Mouse (Mus musculus): ENCODE results near the gene Eif3i. TPM values are rescaled to one million over a fixed set of nuclear protein-coding genes. Genes with fewer than 3 reads are reported as not detected.

The Eif3i gene
- polyA plus RNA-seq, 1 experiment from 2014 or later, result 270 TPM

- Histone ChIP-seq H3K9ac (peak overlapping the region; percentile 45), H3K4me1 (replicated peaks) (peaks cover 36% of the 10 kb centered on the region), H3K27ac (peak overlapping the region; percentile 86), H3K4me3 (replicated peaks) (peak overlapping the region; percentile 62), H3K4me2 (replicated peaks) (peak overlapping the region; percentile 87), H3K36me3 (peaks cover 35% of the 10 kb centered on the region), H3K9me3 (no peaks in the 10 kb centered on the region), H3K27me3 (replicated peaks) (no peaks in the 10 kb centered on the region)
- WGBS, result 3% methylated on average over 6 of the region's 6 CpGs
- ATAC-seq, result peak; percentile 14; the same call in 1 of the 2 replicates
Observed at GRCm38 (mm10) chr4:129625029-129625370, 24.6 kb upstream of the Eif3i start.

- Histone ChIP-seq H3K36me3 (peaks cover 31% of the 10 kb centered on the region), H3K4me3 (replicated peaks) (peak overlapping the region; percentile 62), H3K9me3 (no peaks in the 10 kb centered on the region), H3K4me1 (replicated peaks) (peaks cover 36% of the 10 kb centered on the region), H3K27me3 (replicated peaks) (no peaks in the 10 kb centered on the region), H3K9ac (peak overlapping the region; percentile 81), H3K27ac (peak overlapping the region; percentile 86), H3K4me2 (replicated peaks) (peak overlapping the region; percentile 87)
- WGBS, result 1% methylated on average over 18 of the region's 18 CpGs
- ATAC-seq, result peak; percentile 93
Observed at GRCm38 (mm10) chr4:129624281-129625028, 24.0 kb upstream of the Eif3i start.

- Histone ChIP-seq H3K4me3 (replicated peaks) (peak within 1 kb of the TSS; percentile 62), H3K9ac (peak within 1 kb of the TSS; percentile 81), H3K27ac (peak within 1 kb of the TSS; percentile 86), H3K4me2 (replicated peaks) (peak within 1 kb of the TSS; percentile 87), H3K9me3 (no peaks in the 10 kb centered on the region), H3K27me3 (replicated peaks) (no peaks in the 10 kb centered on the region), H3K4me1 (replicated peaks) (peaks cover 36% of the 10 kb centered on the region), H3K36me3 (peaks cover 23% of the 10 kb centered on the region)
- ATAC-seq, result peak; percentile 50
- WGBS, result under 1% methylated on average over 10 of the region's 10 CpGs
Observed at GRCm38 (mm10) chr4:129623681-129624091, 23.2 kb upstream of the Eif3i start, which contains the start of gene Ccdc28b. Gene Ccdc28b (minus strand): TSS chr4:129623947.

- peak overlapping the region; percentile 81 for H3K9ac ChIP-seq
- peak overlapping the region; percentile 62 for H3K4me3 ChIP-seq (replicated peaks)
- peak overlapping the region; percentile 86 for H3K27ac ChIP-seq
- H3K36me3 ChIP-seq, result peaks cover 16% of the 10 kb centered on the region; the same call in 1 of the 2 replicates
- WGBS, result 18% methylated on average over 8 of the region's 8 CpGs
- peak overlapping the region; percentile 87 for H3K4me2 ChIP-seq (replicated peaks)
- H3K9me3 ChIP-seq, result no peaks in the 10 kb centered on the region
- H3K27me3 ChIP-seq (replicated peaks), result no peaks in the 10 kb centered on the region
- no peak for ATAC-seq
- H3K4me1 ChIP-seq (replicated peaks), result peaks cover 41% of the 10 kb centered on the region
Observed at GRCm38 (mm10) chr4:129622803-129623535, 22.5 kb upstream of the Eif3i start.

- Histone ChIP-seq H3K4me1 (replicated peaks) (peaks cover 42% of the 10 kb centered on the region), H3K36me3 (peaks cover 10% of the 10 kb centered on the region; the same call in 1 of the 2 replicates), H3K4me3 (replicated peaks) (peak overlapping the region; percentile 62; the same call in 1 of the 2 replicates), H3K27me3 (replicated peaks) (no peaks in the 10 kb centered on the region), H3K27ac (no peak overlapping the region), H3K9me3 (no peaks in the 10 kb centered on the region), H3K4me2 (replicated peaks) (peak overlapping the region; percentile 87), H3K9ac (peak overlapping the region; percentile 81; the same call in 1 of the 2 replicates)
- ATAC-seq, result no peak
- 80% methylated on average over 11 of the region's 11 CpGs for WGBS
Observed at GRCm38 (mm10) chr4:129622120-129622802, 21.8 kb upstream of the Eif3i start.

- Histone ChIP-seq H3K36me3 (0 out of 2 replicates have a peak, but pooled peaks cover 2% of the 10 kb centered on the region), H3K27ac (peak overlapping the region; percentile 42; the same call in 1 of the 2 replicates), H3K4me2 (replicated peaks) (no peak overlapping the region), H3K9ac (no peak overlapping the region), H3K27me3 (replicated peaks) (no peaks in the 10 kb centered on the region), H3K4me3 (replicated peaks) (no peak overlapping the region), H3K4me1 (replicated peaks) (peaks cover 39% of the 10 kb centered on the region), H3K9me3 (no peaks in the 10 kb centered on the region)
- WGBS, result 80% methylated on average over 8 of the region's 8 CpGs
- ATAC-seq, result no peak
Observed at GRCm38 (mm10) chr4:129621283-129621841, 20.9 kb upstream of the Eif3i start.

GRCm38 (mm10) chr4:129620419-129621282 is 20.2 kb upstream of the Eif3i start:
- WGBS, result 79% methylated on average over 11 of the region's 11 CpGs
- peak overlapping the region; percentile 42; the same call in 1 of the 2 replicates for H3K27ac ChIP-seq
- H3K4me2 ChIP-seq (replicated peaks), result no peak overlapping the region
- H3K27me3 ChIP-seq (replicated peaks), result no peaks in the 10 kb centered on the region
- H3K4me3 ChIP-seq (replicated peaks), result no peak overlapping the region
- H3K9ac ChIP-seq, result no peak overlapping the region
- peaks cover 34% of the 10 kb centered on the region for H3K4me1 ChIP-seq (replicated peaks)
- no peaks in the 10 kb centered on the region for H3K9me3 ChIP-seq
- no peaks in the 10 kb centered on the region for H3K36me3 ChIP-seq
- no peak for ATAC-seq

GRCm38 (mm10) chr4:129618786-129619691 is 18.6 kb upstream of the Eif3i start, which contains the start of gene Iqcc:
Gene Iqcc (minus strand): TSS chr4:129619099.
- 4% methylated on average over 44 of the region's 44 CpGs for WGBS
- Histone ChIP-seq H3K9me3 (no peaks in the 10 kb centered on the region), H3K9ac (peak within 1 kb of the TSS; percentile 70), H3K36me3 (no peaks in the 10 kb centered on the region), H3K4me3 (replicated peaks) (peak within 1 kb of the TSS; percentile 65), H3K4me1 (replicated peaks) (peaks cover 23% of the 10 kb centered on the region), H3K27me3 (replicated peaks) (no peaks in the 10 kb centered on the region), H3K4me2 (replicated peaks) (peak within 1 kb of the TSS; percentile 70), H3K27ac (peak within 1 kb of the TSS; percentile 83)
- ATAC-seq, result peak; percentile 93

- H3K27me3 ChIP-seq (replicated peaks), result no peaks in the 10 kb centered on the region
- 97% methylated on average over 5 of the region's 5 CpGs for WGBS
- peak overlapping the region; percentile 70 for H3K9ac ChIP-seq
- peak overlapping the region; percentile 65 for H3K4me3 ChIP-seq (replicated peaks)
- H3K4me1 ChIP-seq (replicated peaks), result peaks cover 21% of the 10 kb centered on the region
- no peak overlapping the region for H3K27ac ChIP-seq
- ATAC-seq, result no peak
- no peaks in the 10 kb centered on the region for H3K36me3 ChIP-seq
- H3K4me2 ChIP-seq (replicated peaks), result peak overlapping the region; percentile 70
- H3K9me3 ChIP-seq, result no peaks in the 10 kb centered on the region
Observed at GRCm38 (mm10) chr4:129618031-129618430, 17.6 kb upstream of the Eif3i start.

GRCm38 (mm10) chr4:129617121-129617641 is 16.7 kb upstream of the Eif3i start:
- Histone ChIP-seq H3K9me3 (no peaks in the 10 kb centered on the region), H3K4me3 (replicated peaks) (no peak overlapping the region), H3K4me2 (replicated peaks) (no peak overlapping the region), H3K4me1 (replicated peaks) (peaks cover 12% of the 10 kb centered on the region), H3K27ac (no peak overlapping the region), H3K27me3 (replicated peaks) (no peaks in the 10 kb centered on the region), H3K9ac (no peak overlapping the region), H3K36me3 (no peaks in the 10 kb centered on the region)
- 96% methylated on average over 7 of the region's 7 CpGs for WGBS
- no peak for ATAC-seq
